Mouse (Mus musculus): ENCODE results near the gene Dnah7a.

GRCm38 (mm10) chr1:53741742-53742458 is 35.3 kb upstream of the Dnah7a start:
- no peak for TF ChIP-seq CTCF (IDR thresholded peaks at IDR 0.05; ENCODE audit: low read depth)
- TF ChIP-seq EP300 (optimal IDR thresholded peaks at IDR 0.05): no peak
